Mouse (Mus musculus) spleen, adult 2 months (tissue): Measurements from ENCODE around the gene Smagp. TPM values are rescaled to one million over a fixed set of nuclear protein-coding genes. Genes with fewer than 3 reads are reported as not detected.

ENCODE experiments used
- DNase-seq, 2 experiments: peaks; one replicate each; pipeline versions ENCODE4 v3.0.0 to v3.0.0-alpha.2; 2012 to 2021; ENCODE audit warnings: low spot score in 2 of 2, low read depth in 1 of 2
- H3K27ac ChIP-seq: fragments of 200-500 bp; 2 replicates; pipeline ENCODE4 v1.5.1; 2012; ENCODE audit warnings: low read length, inconsistent platforms; ENCODE audit not compliant: insufficient read depth
- H3K27me3 ChIP-seq: fragments of 200-500 bp; 2 replicates; pipeline ENCODE4 v1.6.1; 2012; ENCODE audit warnings: mild to moderate bottlenecking, moderate library complexity, low read length, inconsistent platforms; ENCODE audit not compliant: control insufficient read depth, insufficient read depth
- H3K36me3 ChIP-seq: fragments of 200-500 bp; 2 replicates; pipeline ENCODE4 v1.6.1; 2012; ENCODE audit warnings: mild to moderate bottlenecking, low read length, inconsistent platforms; ENCODE audit not compliant: control insufficient read depth, insufficient read depth
- H3K4me1 ChIP-seq: fragments of 200-500 bp; 2 replicates; pipeline ENCODE4 v1.6.1; 2011; ENCODE audit warnings: inconsistent platforms; ENCODE audit not compliant: control insufficient read depth, insufficient read depth, insufficient read length
- H3K4me3 ChIP-seq: fragments of 200-500 bp; 2 replicates; pipeline ENCODE4 v1.5.1; 2011; ENCODE audit warnings: mild to moderate bottlenecking, inconsistent platforms; ENCODE audit not compliant: insufficient read depth, insufficient read length; ENCODE audit errors: extremely low read depth
- CTCF ChIP-seq: fragments of 200-500 bp; IDR thresholded peaks from 2 replicates; pipeline ENCODE4 v1.5.1; 2011; ENCODE audit warnings: mild to moderate bottlenecking, inconsistent platforms; ENCODE audit not compliant: insufficient read depth, insufficient read length, insufficient replicate concordance; ENCODE audit errors: extremely low read depth
- POLR2A ChIP-seq: fragments of 200-500 bp; IDR thresholded peaks from 2 replicates; pipeline ENCODE4 v1.6.1; 2011; ENCODE audit warnings: low read depth, low read length, inconsistent platforms
- WGBS: fragments of 180-500 bp; shearing (Covaris S2); methylation state at CpG from one replicate; pipeline ENCODE4 v1.1.7; 2018; 5-methylcytosine and 5-hydroxymethylcytosine counted together
- polyA plus RNA-seq: library from polyadenylated mRNA; depleted of rRNA; stranded (reverse); fragments of >200 nt; gene quantifications from 2 replicates; pipeline ENCODE4 v1.2.3, GENCODE M21; 2012; rRNA removed

Smagp gene
- polyA plus RNA-seq, 1 experiment: 29.2 TPM

DNA sequence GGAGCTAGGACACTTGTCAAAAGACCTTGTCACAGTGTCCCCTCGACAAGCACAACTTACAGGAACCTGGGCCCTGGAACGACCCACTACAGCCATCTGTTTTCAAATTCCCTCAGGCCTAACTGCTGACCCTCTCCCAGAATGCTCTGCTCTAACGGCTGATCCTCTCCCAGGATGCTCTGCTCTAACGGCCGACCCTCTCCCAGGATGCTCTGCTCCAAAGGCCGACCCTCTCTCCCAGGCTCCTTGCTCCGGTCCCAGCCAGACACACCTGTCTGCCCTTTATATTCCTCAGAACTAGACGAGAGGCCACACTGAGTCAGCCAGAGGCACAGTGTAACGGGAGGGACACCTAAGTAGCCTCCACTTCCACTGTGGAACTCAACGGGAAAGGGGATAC, 56.6 kb downstream of the Smagp start:
- Histone ChIP-seq H3K27me3 (no peaks in the 10 kb centered on the region), H3K36me3 (peaks cover 4% of the 10 kb centered on the region; the same call in 1 of the 2 replicates), H3K27ac (no peak overlapping the region), H3K4me1 (no peaks in the 10 kb centered on the region), H3K4me3 (no peak overlapping the region)
- 90% methylated on average over 10 of the region's 10 CpGs for WGBS
- no peak for TF ChIP-seq POLR2A
- no peak for TF ChIP-seq CTCF
- DNase-seq: no peak

DNA sequence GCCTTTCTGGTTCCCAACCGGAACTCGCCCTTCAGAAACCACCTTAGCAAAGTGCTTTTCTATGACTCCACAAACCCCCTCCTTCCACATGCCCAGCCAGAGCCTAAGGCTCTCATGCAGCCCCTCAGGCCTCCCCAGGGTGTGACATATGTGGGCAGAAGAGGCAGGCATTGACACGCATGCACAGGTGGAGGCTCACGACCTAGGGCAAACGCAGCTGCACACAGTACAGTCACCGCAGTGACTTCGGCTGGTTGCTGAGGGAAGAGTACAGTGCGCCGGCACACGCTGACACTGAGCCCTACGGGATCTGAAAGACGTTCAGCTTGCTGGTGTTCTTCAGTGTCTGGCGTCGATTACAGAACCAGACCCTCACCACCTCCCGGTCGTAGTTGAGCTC, 58.8 kb downstream of the Smagp start:
- 84% methylated on average over 16 of the region's 16 CpGs for WGBS
- Histone ChIP-seq H3K4me3 (no peak overlapping the region), H3K4me1 (no peaks in the 10 kb centered on the region), H3K27me3 (no peaks in the 10 kb centered on the region), H3K36me3 (peaks cover 4% of the 10 kb centered on the region; the same call in 1 of the 2 replicates), H3K27ac (no peak overlapping the region)
- no peak for TF ChIP-seq POLR2A
- no peak for TF ChIP-seq CTCF
- no peak for DNase-seq

DNA sequence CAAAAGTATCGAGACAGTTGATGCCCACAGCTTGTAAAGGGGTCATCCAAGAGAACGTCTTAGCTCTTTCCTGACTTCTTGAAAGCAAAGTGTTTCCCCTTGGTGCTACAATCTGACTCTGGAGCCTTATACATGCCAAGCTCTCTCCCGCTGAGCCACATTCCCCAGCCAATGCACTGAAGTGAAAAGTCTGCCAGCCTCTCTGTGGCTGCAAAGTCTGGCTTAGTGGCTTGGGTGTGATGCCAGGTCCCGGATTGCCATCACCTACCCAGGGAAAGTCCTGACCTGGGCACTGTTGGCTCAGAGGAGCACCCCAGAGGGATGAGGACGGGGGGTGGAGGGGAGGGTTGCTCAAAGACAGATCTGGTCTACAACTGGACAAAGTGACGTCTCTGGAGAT, 59.9 kb downstream of the Smagp start:
- H3K4me3 ChIP-seq: no peak overlapping the region
- no peaks in the 10 kb centered on the region for H3K27me3 ChIP-seq
- WGBS: 87% methylated on average over 6 of the region's 6 CpGs
- H3K36me3 ChIP-seq: peaks cover 4% of the 10 kb centered on the region; the same call in 1 of the 2 replicates
- no peak for DNase-seq
- no peak overlapping the region for H3K27ac ChIP-seq
- TF ChIP-seq CTCF (no peak), POLR2A (no peak)
- no peaks in the 10 kb centered on the region for H3K4me1 ChIP-seq

DNA sequence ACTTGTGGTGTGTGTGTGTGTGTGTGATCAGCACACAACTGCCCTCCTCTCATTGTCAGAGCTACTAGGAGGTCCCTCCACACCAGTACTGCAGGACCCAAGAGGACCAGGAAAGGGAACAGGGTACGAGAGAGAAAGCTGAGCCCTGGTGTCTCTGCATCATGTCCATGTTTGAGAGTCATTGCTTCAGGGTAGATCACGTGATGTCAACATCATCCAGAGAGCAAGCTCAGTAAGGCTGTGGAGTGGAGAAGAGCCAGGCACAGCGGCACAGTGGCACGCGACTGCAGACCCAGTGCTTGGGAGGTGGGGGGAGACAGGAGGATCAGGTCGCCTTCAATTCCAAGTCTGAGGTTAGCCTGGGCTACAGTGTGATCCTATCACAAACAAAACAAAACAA, 60.3 kb downstream of the Smagp start:
- Histone ChIP-seq H3K4me3 (no peak overlapping the region), H3K4me1 (no peaks in the 10 kb centered on the region), H3K27me3 (no peaks in the 10 kb centered on the region), H3K27ac (no peak overlapping the region), H3K36me3 (peaks cover 4% of the 10 kb centered on the region; the same call in 1 of the 2 replicates)
- WGBS: 95% methylated on average over 6 of the region's 6 CpGs
- TF ChIP-seq CTCF: no peak
- TF ChIP-seq POLR2A: no peak
- no peak for DNase-seq

DNA sequence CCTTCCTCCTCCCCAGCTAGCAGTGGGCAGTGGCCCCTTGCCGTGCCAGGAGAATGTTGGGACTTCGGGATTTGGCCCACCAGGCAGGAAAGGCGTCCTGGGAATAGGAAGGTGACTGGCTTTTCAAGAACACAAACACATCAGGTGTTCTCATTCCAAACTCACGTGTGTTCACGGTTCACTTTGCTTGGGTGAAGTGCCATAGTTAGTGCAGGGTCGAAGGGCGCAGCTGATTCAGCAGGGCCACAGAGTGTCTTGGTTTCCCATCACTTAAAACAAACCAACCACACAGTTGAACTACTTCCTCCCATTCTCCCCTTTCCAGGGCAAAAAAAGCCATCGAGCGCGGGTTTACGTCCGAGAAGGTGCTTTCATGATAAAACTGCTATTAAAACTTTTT, 61.4 kb downstream of the Smagp start:
- no peak for DNase-seq
- TF ChIP-seq CTCF: no peak
- TF ChIP-seq POLR2A: no peak
- Histone ChIP-seq H3K36me3 (peaks cover 4% of the 10 kb centered on the region; the same call in 1 of the 2 replicates), H3K4me3 (no peak overlapping the region), H3K27me3 (no peaks in the 10 kb centered on the region), H3K4me1 (no peaks in the 10 kb centered on the region), H3K27ac (no peak overlapping the region)
- 75% methylated on average over 12 of the region's 12 CpGs for WGBS

DNA sequence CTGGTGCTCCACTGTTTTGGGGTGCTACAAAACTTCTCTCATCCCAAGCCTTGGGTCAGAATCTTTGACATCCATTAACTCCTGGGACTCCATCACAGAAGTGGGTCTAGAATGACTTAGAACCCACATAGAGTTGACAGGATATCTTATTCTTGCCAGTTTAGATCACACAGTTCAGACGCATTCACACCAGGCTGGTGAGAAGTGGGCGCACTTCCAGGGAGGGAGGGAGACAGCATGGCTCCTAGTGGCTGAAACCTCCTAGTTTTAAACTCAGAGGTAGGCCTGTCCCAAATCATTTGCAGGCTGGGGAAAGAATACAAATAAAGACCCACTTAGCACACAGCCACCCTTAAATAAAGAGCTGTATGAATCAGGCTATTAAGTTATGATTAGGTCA, 62.4 kb downstream of the Smagp start:
- no peak overlapping the region for H3K27ac ChIP-seq
- no peaks in the 10 kb centered on the region for H3K36me3 ChIP-seq
- H3K4me3 ChIP-seq: no peak overlapping the region
- TF ChIP-seq CTCF (no peak), POLR2A (no peak)
- no peak for DNase-seq
- no peaks in the 10 kb centered on the region for H3K4me1 ChIP-seq
- no peaks in the 10 kb centered on the region for H3K27me3 ChIP-seq
- 70% methylated on average over 2 of the region's 2 CpGs for WGBS

DNA sequence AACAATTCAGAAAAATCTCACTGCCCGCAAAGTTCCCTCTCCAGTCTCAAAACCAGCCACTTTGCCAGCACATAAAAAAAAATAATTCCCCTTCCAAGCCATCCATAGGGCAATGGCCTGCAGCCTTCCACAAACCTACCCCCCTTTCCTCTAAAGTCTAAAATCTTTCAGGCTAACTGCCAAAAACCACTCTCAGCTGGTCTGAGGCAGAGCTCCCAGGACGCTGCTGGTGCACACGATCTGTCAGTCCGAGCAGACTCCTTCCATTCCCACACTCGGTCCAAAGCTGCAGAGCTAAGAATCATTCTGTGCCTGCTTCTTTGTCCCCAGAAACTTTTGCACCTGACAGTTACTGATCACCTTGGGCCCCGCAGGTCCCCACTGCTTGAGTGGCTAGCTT, 62.8 kb downstream of the Smagp start:
- no peak overlapping the region for H3K27ac ChIP-seq
- no peaks in the 10 kb centered on the region for H3K36me3 ChIP-seq
- 50% methylated on average over 6 of the region's 6 CpGs for WGBS
- H3K27me3 ChIP-seq: no peaks in the 10 kb centered on the region
- no peak overlapping the region for H3K4me3 ChIP-seq
- no peak for DNase-seq
- no peaks in the 10 kb centered on the region for H3K4me1 ChIP-seq
- no peak for TF ChIP-seq POLR2A

Other genes with a start within 250 kb of the Smagp start
- 0.04 TPM in 1 of 2 replicates, not detected in the other for gene Gm5475, start 214.8 kb downstream of the Smagp start, polyA plus RNA-seq
- 24.9 and 27.4 TPM in 2 replicates for gene Slc11a2, start 211.9 kb downstream of the Smagp start, polyA plus RNA-seq
- 35.4 and 41.9 TPM in 2 replicates for gene Letmd1, start 167.9 kb downstream of the Smagp start, polyA plus RNA-seq
- gene Csrnp2, start 141.5 kb downstream of the Smagp start, polyA plus RNA-seq: 1.7 and 2.0 TPM in 2 replicates
- gene Tfcp2, start 84.9 kb downstream of the Smagp start, polyA plus RNA-seq: 3.8 and 4.5 TPM in 2 replicates
- 31.8 and 38.4 TPM in 2 replicates for gene Pou6f1, start 37.0 kb downstream of the Smagp start, polyA plus RNA-seq
- gene Dazap2, start 21.6 kb downstream of the Smagp start, polyA plus RNA-seq: 612 and 971 TPM in 2 replicates
- gene Bin2, start 32.6 kb upstream of the Smagp start, polyA plus RNA-seq: 101 TPM in 2 replicates
- 5,688 and 5,726 TPM in 2 replicates for gene Cela1, start 51.0 kb upstream of the Smagp start, polyA plus RNA-seq
- 13.9 and 16.1 TPM in 2 replicates for gene Galnt6, start 92.4 kb upstream of the Smagp start, polyA plus RNA-seq
- gene Slc4a8, start 124.8 kb upstream of the Smagp start, polyA plus RNA-seq: 11.0 and 13.9 TPM in 2 replicates
- 0.35 and 0.54 TPM in 2 replicates for gene Scn8a, start 232.9 kb upstream of the Smagp start, polyA plus RNA-seq